Mouse (Mus musculus) heart, postnatal 36 days (tissue): ENCODE data around the gene Olfr470. TPM values are rescaled to one million over a fixed set of nuclear protein-coding genes. Genes with fewer than 3 reads are reported as not detected.
"Not testable (repeated sequence)": the region's sequence is repeated elsewhere in the genome, so short reads cannot be mapped to it uniquely, and the experiment has no call there.

Experiments
- DNase-seq, 2 experiments: peaks; one replicate each; pipeline ENCODE4 v3.0.0; 2021 to 2022
- intact Hi-C: fragments of 180-260 bp; cut with DNase I; formaldehyde crosslinking; loops from one replicate; pipeline ENCODE4 v1.15.1; 2025
- total RNA-seq, 2 experiments: library from RNA; stranded (reverse); gene quantifications; 2 replicates each; pipeline ENCODE4 v1.2.3; 2021

Gene Olfr470
- not detected for total RNA-seq

GRCm38 (mm10) chr7:107847390-107847789 lies at the start of gene Olfr470:
Gene Olfr470, minus strand, starts transcription at chr7:107847490.
- DNase-seq, intact Hi-C loops: not testable (repeated sequence)

- DNase-seq: no peak
- intact Hi-C loops: loop anchor here (1.0 kb wide), 1 partner anchor 25 kb away; no protein-coding TSS in a partner anchor
Observed at GRCm38 (mm10) chr7:107841719-107842118, 5.6 kb downstream of the Olfr470 start.

- DNase-seq, intact Hi-C loops: not testable (repeated sequence)
Observed at GRCm38 (mm10) chr7:107825441-107825840, 21.8 kb downstream of the Olfr470 start, which contains the start of gene Olfr469. Gene Olfr469, minus strand, starts transcription at chr7:107825541.

GRCm38 (mm10) chr7:107823867-107824266 lies 23.4 kb downstream of the Olfr470 start:
- intact Hi-C loops, DNase-seq: not testable (repeated sequence)

- no peak for DNase-seq
- intact Hi-C loops: no loop called here
Observed at GRCm38 (mm10) chr7:107819442-107819841, 27.8 kb downstream of the Olfr470 start.

GRCm38 (mm10) chr7:107811963-107812362 lies 35.3 kb downstream of the Olfr470 start, which contains the start of gene Olfr467:
Gene Olfr467, plus strand, starts transcription at chr7:107812263.
- DNase-seq: no peak
- intact Hi-C loops: no loop called here

GRCm38 (mm10) chr7:107802138-107802537 lies 45.2 kb downstream of the Olfr470 start:
- no peak for DNase-seq
- intact Hi-C loops: no loop called here

GRCm38 (mm10) chr7:107801108-107801507 lies 46.2 kb downstream of the Olfr470 start, which contains the start of gene Ovch2:
Gene Ovch2, minus strand, starts transcription at chr7:107801208.
- intact Hi-C loops: no loop called here
- no peak for DNase-seq

- DNase-seq: no peak
- intact Hi-C loops: no loop called here
Observed at GRCm38 (mm10) chr7:107796500-107796899, 50.8 kb downstream of the Olfr470 start.

Other genes with a start within 250 kb of the Olfr470 start
- gene 5330417H12Rik, start 222.3 kb downstream of the Olfr470 start, total RNA-seq: not detected
- not detected for gene Cyb5r2, start 89.5 kb downstream of the Olfr470 start, total RNA-seq
- not detected for gene Ovch2, start 46.3 kb downstream of the Olfr470 start, total RNA-seq
- gene Olfr467, start 35.2 kb downstream of the Olfr470 start, total RNA-seq: not detected
- not detected for gene Olfr469, start 21.9 kb downstream of the Olfr470 start, total RNA-seq
- gene Olfr472, start 50.4 kb upstream of the Olfr470 start, total RNA-seq: not detected
- not detected for gene Olfr473, start 83.0 kb upstream of the Olfr470 start, total RNA-seq
- not detected for gene Olfr474, start 107.2 kb upstream of the Olfr470 start, total RNA-seq
- gene Olfr476, start 117.3 kb upstream of the Olfr470 start, total RNA-seq: not detected
- gene Olfr477, start 139.2 kb upstream of the Olfr470 start, total RNA-seq: not detected
- not detected for gene Olfr478, start 186.5 kb upstream of the Olfr470 start, total RNA-seq
- gene Olfr479, start 203.2 kb upstream of the Olfr470 start, total RNA-seq: not detected
- not detected for gene Olfr480, start 219.9 kb upstream of the Olfr470 start, total RNA-seq
- not detected for gene Olfr481, start 232.4 kb upstream of the Olfr470 start, total RNA-seq